In genomic region chr11:6504689-6505088, GRCm38 (mm10) we compare ENCODE assay signal across 11 mouse cellular contexts. TPM values are rescaled to one million over a fixed set of nuclear protein-coding genes. Genes with fewer than 3 reads are reported as not detected.
DNase-seq lines count a peak whose midpoint lies in the region; ATAC-seq and TF ChIP-seq lines count a peak whose summit lies in the region.
"Had no signal": no experiment of that assay in that cellular context is flagged by ENCODE, and none has a peak within 500 bp of the region (broad histone marks: within the 10 kb centered on the region; RNA-seq: fewer than 3 reads in every experiment).

No protein-coding gene starts in this region.

- no peak for TF ChIP-seq CTCF in C2C12 (IDR thresholded peaks at IDR 0.05; ENCODE audit: control insufficient read depth, insufficient read depth, insufficient read length)
- no peak for TF ChIP-seq CTCF in liver, embryonic 14.5 days (IDR thresholded peaks at IDR 0.05; ENCODE audit: low read depth)

- no peaks in the 10 kb centered on the region for H3K79me3 ChIP-seq in C2C12 (ENCODE audit: low read depth)

- no peak overlapping the region for H3ac ChIP-seq in C2C12 (ENCODE audit: control insufficient read depth, insufficient read length, low read depth)

- H3K36me3 ChIP-seq in C2C12 (ENCODE audit: control insufficient read depth, insufficient read depth), result no peaks in the 10 kb centered on the region
- no peaks in the 10 kb centered on the region for H3K36me3 ChIP-seq in liver, embryonic 14.5 days (replicated peaks; ENCODE audit: control insufficient read depth, insufficient read depth, low read depth)
- H3K36me3 ChIP-seq in forebrain, embryonic 12.5 days (replicated peaks), result no peaks in the 10 kb centered on the region
- H3K36me3 ChIP-seq: limb, embryonic 15.5 days; neural tube, embryonic 13.5 days had no signal

- intact Hi-C loops in heart, postnatal 10 days (cut with DNase I), result no loop called here

- peaks cover 0 to 2% of the 10 kb centered on the region in 2 experiments; a peak in 1 of 4 replicates for H3K4me1 ChIP-seq in liver, embryonic 14.5 days (replicated peaks; ENCODE audit: control insufficient read depth in 2 of 2, insufficient read depth in 2 of 2, low read length in 1 of 2)
- no peaks in the 10 kb centered on the region for H3K4me1 ChIP-seq in forebrain, embryonic 12.5 days
- H3K4me1 ChIP-seq: limb, embryonic 15.5 days; neural tube, embryonic 13.5 days had no signal

- ATAC-seq in liver, embryonic 14.5 days (ENCODE audit: insufficient read depth), result peak; percentile 43; the same call in 1 of the 2 replicates
- ATAC-seq in forebrain, embryonic 12.5 days (ENCODE audit: low FRiP score), result no peak
- ATAC-seq: hindbrain, embryonic 16.5 days had no signal

- H3K27me3 ChIP-seq in C2C12 (ENCODE audit: control insufficient read depth, insufficient read depth, insufficient read length), result no peaks in the 10 kb centered on the region
- H3K27me3 ChIP-seq in liver, embryonic 14.5 days (ENCODE audit: control insufficient read depth, insufficient read depth, low read length), result no peaks in the 10 kb centered on the region
- no peaks in the 10 kb centered on the region for H3K27me3 ChIP-seq in forebrain, embryonic 12.5 days
- H3K27me3 ChIP-seq: limb, embryonic 15.5 days; neural tube, embryonic 13.5 days had no signal

- 62% methylated on average over 6 of the region's 6 CpGs for WGBS in liver, embryonic 14.5 days (ENCODE audit: insufficient replicate concordance)
- 82% methylated on average over 6 of the region's 6 CpGs for WGBS in forebrain, embryonic 12.5 days

- TF ChIP-seq EP300 in liver, embryonic 14.5 days (IDR thresholded peaks at IDR 0.05; ENCODE audit: low read depth), result no peak

- H3K27ac ChIP-seq in liver, embryonic 14.5 days, result no peak overlapping the region
- H3K27ac ChIP-seq in forebrain, embryonic 12.5 days, result no peak overlapping the region
- H3K27ac ChIP-seq: limb, embryonic 15.5 days; neural tube, embryonic 13.5 days had no signal

- no peaks in the 10 kb centered on the region for H3K9me3 ChIP-seq in liver, embryonic 14.5 days (ENCODE audit: control insufficient read depth, low read length)
- no peaks in the 10 kb centered on the region for H3K9me3 ChIP-seq in forebrain, embryonic 12.5 days
- H3K9me3 ChIP-seq: limb, embryonic 15.5 days; neural tube, embryonic 13.5 days had no signal

- H3K79me2 ChIP-seq in C2C12 (ENCODE audit: control insufficient read depth, insufficient read depth), result no peaks in the 10 kb centered on the region

- H3K9ac ChIP-seq in liver, embryonic 14.5 days (replicated peaks), result no peak overlapping the region
- H3K9ac ChIP-seq in forebrain, embryonic 12.5 days, result no peak overlapping the region
- H3K9ac ChIP-seq: limb, embryonic 15.5 days; neural tube, embryonic 13.5 days had no signal

- peak; percentile 81 for DNase-seq in adipocyte (ENCODE audit: low spot score)
- no peak for DNase-seq in liver, embryonic 14.5 days (ENCODE audit: low read depth in 3 of 3, low spot score in 3 of 3)
- peak; percentile 26 to 41 for DNase-seq in lung, postnatal 4 days
- DNase-seq in thymus, postnatal 4 days, result no peak
- no peak for DNase-seq in heart, postnatal 10 days
- DNase-seq: layer of hippocampus, adult 9-11 months had no signal

- H3K4me3 ChIP-seq in C2C12 (ENCODE audit: insufficient read depth, poor library complexity, severe bottlenecking), result no peak overlapping the region
- no peak overlapping the region for H3K4me3 ChIP-seq in liver, embryonic 14.5 days (ENCODE audit: insufficient read depth in 1 of 2, low read depth in 2 of 2, low read length in 2 of 2)
- no peak overlapping the region for H3K4me3 ChIP-seq in forebrain, embryonic 12.5 days (replicated peaks)
- H3K4me3 ChIP-seq: limb, embryonic 15.5 days; neural tube, embryonic 13.5 days had no signal

- no peak overlapping the region for H3K4me2 ChIP-seq in liver, embryonic 14.5 days (ENCODE audit: low read depth)
- H3K4me2 ChIP-seq in forebrain, embryonic 12.5 days, result no peak overlapping the region
- H3K4me2 ChIP-seq: limb, embryonic 15.5 days; neural tube, embryonic 13.5 days had no signal

TF ChIP-seq in C2C12, 6 proteins besides CTCF, POLR2A, EP300 and RAD21:
- TF ChIP-seq CEBPB (IDR thresholded peaks at IDR 0.05; ENCODE audit: low read depth), result peak; percentile 27
- TF ChIP-seq USF1 (IDR thresholded peaks at IDR 0.05; ENCODE audit: low read depth), result no peak
TF ChIP-seq in C2C12: peak in this region for 1.

RNA-seq across cellular contexts. Expression of gene Myo1g, which starts 16.1 kb away (rescaled TPM):
- polyA plus RNA-seq in C2C12 (2012; fragmentation: generic; extraction: Trizol), result 0.04 TPM
- polyA plus RNA-seq in liver, embryonic 14.5 days (2012; rRNA removed), result 5.7 and 7.0 TPM in 2 replicates
- 5.4 and 5.7 TPM in 2 replicates for polyA plus RNA-seq in liver, embryonic 14.5 days (2014; fragmentation: Nextera tagmentation; extraction: Ambion mirVana)
- polyA plus RNA-seq in forebrain, embryonic 12.5 days (2016; fragmentation: Nextera tagmentation; extraction: Ambion mirVana), result 0.31 and 0.63 TPM in 2 replicates
- 1 to 10 TPM; 1.4 to 1.6 TPM for total RNA-seq in heart, postnatal 10 days (2021)

RNA-seq across cellular contexts. Expression of gene Purb, which starts 29.0 kb away (rescaled TPM):
- polyA plus RNA-seq in C2C12 (2012; fragmentation: generic; extraction: Trizol), result 41.0 TPM
- 4.1 and 6.2 TPM in 2 replicates for polyA plus RNA-seq in liver, embryonic 14.5 days (2012; rRNA removed)
- 6.2 TPM in 2 replicates for polyA plus RNA-seq in liver, embryonic 14.5 days (2014; fragmentation: Nextera tagmentation; extraction: Ambion mirVana)
- polyA plus RNA-seq in forebrain, embryonic 12.5 days (2016; fragmentation: Nextera tagmentation; extraction: Ambion mirVana), result 15.9 and 17.9 TPM in 2 replicates
- 10 to 100 TPM; 70.5 to 74.0 TPM for total RNA-seq in heart, postnatal 10 days (2021)

RNA-seq across cellular contexts. Expression of gene Ccm2, which starts 42.0 kb away (rescaled TPM):
- polyA plus RNA-seq in C2C12 (2012; fragmentation: generic; extraction: Trizol), result 90.7 TPM
- polyA plus RNA-seq in liver, embryonic 14.5 days (2012; rRNA removed), result 33.1 and 36.8 TPM in 2 replicates
- 39.0 and 39.4 TPM in 2 replicates for polyA plus RNA-seq in liver, embryonic 14.5 days (2014; fragmentation: Nextera tagmentation; extraction: Ambion mirVana)
- polyA plus RNA-seq in forebrain, embryonic 12.5 days (2016; fragmentation: Nextera tagmentation; extraction: Ambion mirVana), result 89.9 and 90.7 TPM in 2 replicates
- total RNA-seq in heart, postnatal 10 days (2021), result 10 to 100 TPM; 28.3 to 29.6 TPM

Comparison
In these comparisons a context has a peak if more than half of its experiments do, and no peak if none do; other contexts are left out.
1. DNase-seq: peak in adipocyte (single experiment) and lung, postnatal 4 days (2 of 2); none in liver, embryonic 14.5 days (0 of 3), thymus, postnatal 4 days (single experiment) and heart, postnatal 10 days (0 of 2).